Mouse (Mus musculus): ENCODE measurements at regions not wholly inside any gene's neighbourhood (a gene's known extent, or its start where the extent isn't known, plus 50 kb on each side); places are given as distances from the start of the nearest gene placed in this dataset.

DNA sequence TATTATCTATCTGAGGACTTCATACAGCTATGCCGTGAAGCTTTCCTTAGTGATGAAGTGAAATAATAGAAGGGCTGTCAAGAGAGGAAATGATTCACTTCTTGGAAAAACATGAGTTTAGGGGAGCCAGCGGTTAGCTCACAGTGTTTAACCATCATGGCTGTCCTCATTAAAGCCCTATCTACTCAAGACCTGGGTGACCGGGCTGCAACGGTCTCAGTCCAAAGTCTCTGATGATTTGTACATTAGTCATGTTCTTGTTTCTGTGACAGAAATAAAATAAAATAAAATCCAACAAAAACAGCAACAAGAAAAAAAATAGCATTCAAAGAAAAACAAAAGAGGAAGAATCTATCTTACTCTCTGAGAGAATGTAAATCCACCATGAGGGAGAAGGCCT lies 555.4 kb upstream of the Kirrel3 start:
- DNase-seq (ENCODE audit: low spot score in 2 of 2) = no peak

DNA sequence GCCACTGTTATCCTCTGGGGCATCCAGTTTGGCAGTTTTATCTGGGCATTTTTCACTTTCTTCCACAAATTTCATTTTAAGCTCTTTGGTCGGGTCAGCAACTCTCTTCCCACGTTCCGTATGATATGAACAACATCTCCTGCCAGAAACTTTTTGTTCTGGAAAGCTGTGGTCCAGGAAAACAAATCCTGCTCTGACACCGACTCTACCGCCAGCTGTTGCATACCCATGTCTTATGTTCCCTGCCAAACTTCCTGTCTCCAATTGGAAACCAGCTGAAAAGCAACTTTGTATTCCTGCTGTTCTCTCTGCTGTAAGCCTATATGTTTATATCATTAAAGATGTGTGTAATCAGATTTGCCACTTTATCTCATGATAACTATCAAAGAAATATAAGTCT lies 551.6 kb upstream of the Kirrel3 start:
- no peak for DNase-seq (ENCODE audit: low spot score in 2 of 2)

DNA sequence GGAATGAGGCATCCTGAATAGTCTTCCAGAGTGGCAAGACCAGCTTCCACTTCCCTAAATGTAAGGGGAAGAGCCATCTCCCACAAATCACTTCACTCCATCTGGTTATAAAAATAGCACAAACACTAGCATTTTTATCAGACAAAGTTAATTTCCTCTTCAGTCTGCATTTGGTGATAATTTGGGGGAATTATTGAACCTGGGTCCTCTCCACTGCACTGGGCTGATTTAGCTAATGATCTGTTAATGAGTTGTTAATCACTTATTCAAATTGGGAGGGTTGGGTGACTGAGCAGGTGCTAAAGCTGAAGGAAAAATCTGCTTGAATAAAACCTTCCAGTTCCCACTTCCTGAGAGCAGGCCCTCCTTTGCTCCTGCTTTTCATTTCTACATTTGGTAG lies 531.4 kb upstream of the Kirrel3 start:
- no peak for DNase-seq (ENCODE audit: low spot score in 2 of 2)

All from spleen, postnatal 14 days (tissue).